9 mouse cellular contexts compared by ENCODE assay signal in the genomic region with DNA sequence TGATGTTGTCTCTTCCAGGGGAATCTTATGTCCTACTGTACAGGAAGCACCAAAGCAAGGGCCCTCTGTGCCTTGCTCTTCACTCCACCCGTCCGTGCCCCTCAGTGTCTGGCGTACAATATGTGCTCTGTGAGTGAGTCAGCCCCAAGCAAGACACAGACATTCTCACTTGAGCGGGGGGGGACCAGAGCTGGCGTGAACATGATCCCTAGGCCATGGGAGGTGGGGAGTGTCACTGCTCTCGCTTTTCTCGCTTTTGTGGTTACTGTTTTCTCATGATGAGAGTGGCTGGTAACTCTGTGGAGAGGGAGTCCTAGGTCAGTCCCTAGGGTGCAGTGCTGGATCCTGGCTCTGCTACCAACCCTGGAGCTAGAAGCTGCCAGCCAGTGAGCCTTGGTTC. TPM values are rescaled to one million over a fixed set of nuclear protein-coding genes. Genes with fewer than 3 reads are reported as not detected.
DNase-seq lines count a peak whose midpoint lies in the region; ATAC-seq and TF ChIP-seq lines count a peak whose summit lies in the region.
"Had no signal": no experiment of that assay in that cellular context is flagged by ENCODE, and none has a peak within 500 bp of the region (broad histone marks: within the 10 kb centered on the region; RNA-seq: fewer than 3 reads in every experiment).

No protein-coding gene starts in this region.

- H3K9ac ChIP-seq in embryonic facial prominence, embryonic 14.5 days (ENCODE audit: low read depth, low read length) = peak overlapping the region; percentile 19
- H3K9ac ChIP-seq: kidney, embryonic 15.5 days had no signal

- peak; percentile 92 for DNase-seq in heart, adult 11 months
- DNase-seq in heart, adult 8-10 months (ENCODE audit: low spot score) = no peak
- DNase-seq in embryonic facial prominence, embryonic 14.5 days (ENCODE audit: low spot score) = no peak
- DNase-seq in spleen, postnatal 4 days (ENCODE audit: low spot score in 2 of 2) = no peak
- no peak for DNase-seq in urinary bladder, postnatal 25 days (ENCODE audit: low spot score)

- 46% methylated on average over 7 of the region's 7 CpGs for WGBS in embryonic facial prominence, embryonic 14.5 days
- WGBS in olfactory bulb, adult 2 months = 21% methylated on average over 7 of the region's 7 CpGs

- TF ChIP-seq POLR2A in olfactory bulb, adult 2 months (IDR thresholded peaks at IDR 0.05; ENCODE audit: insufficient read depth, low read depth, low read length) = no peak

- H3K4me1 ChIP-seq in megakaryocyte, embryonic 14.5 days = peaks cover 87% of the 10 kb centered on the region
- peaks cover 29% of the 10 kb centered on the region for H3K4me1 ChIP-seq in embryonic facial prominence, embryonic 14.5 days (ENCODE audit: control insufficient read depth, insufficient read depth, low read length)
- H3K4me1 ChIP-seq in olfactory bulb, adult 2 months (ENCODE audit: control insufficient read depth, insufficient read depth, low read length) = peaks cover 21% of the 10 kb centered on the region

- peak overlapping the region; percentile 75 for H3K4me3 ChIP-seq in megakaryocyte, embryonic 14.5 days (replicated peaks)
- H3K4me3 ChIP-seq in embryonic facial prominence, embryonic 14.5 days (ENCODE audit: low read depth, low read length) = no peak overlapping the region
- peak overlapping the region; percentile 22 for H3K4me3 ChIP-seq in olfactory bulb, adult 2 months (ENCODE audit: insufficient read depth, low read depth, low read length)
- H3K4me3 ChIP-seq: kidney, embryonic 15.5 days had no signal

- no peaks in the 10 kb centered on the region for H3K27me3 ChIP-seq in megakaryocyte, embryonic 14.5 days (replicated peaks)
- H3K27me3 ChIP-seq in embryonic facial prominence, embryonic 14.5 days (replicated peaks; ENCODE audit: control insufficient read depth, insufficient read depth, low read length) = no peaks in the 10 kb centered on the region

- peak overlapping the region; percentile 4; the same call in 1 of the 2 replicates for H3K27ac ChIP-seq in embryonic facial prominence, embryonic 14.5 days (replicated peaks; ENCODE audit: low read depth, low read length)
- H3K27ac ChIP-seq in olfactory bulb, adult 2 months (ENCODE audit: insufficient read depth, low read depth, low read length) = peak overlapping the region; percentile 80
- H3K27ac ChIP-seq: kidney, embryonic 15.5 days had no signal

- no peak for ATAC-seq in megakaryocyte, adult 5-6 weeks (ENCODE audit: poor library complexity, severe bottlenecking)
- ATAC-seq in embryonic facial prominence, embryonic 14.5 days (ENCODE audit: low read depth) = no peak

- TF ChIP-seq CTCF in olfactory bulb, adult 2 months (IDR thresholded peaks at IDR 0.05; ENCODE audit: insufficient read depth, low read depth, low read length) = no peak

- H3K36me3 ChIP-seq in megakaryocyte, embryonic 14.5 days (replicated peaks; ENCODE audit: low read length) = peaks cover 39% of the 10 kb centered on the region
- H3K36me3 ChIP-seq in embryonic facial prominence, embryonic 14.5 days (ENCODE audit: control insufficient read depth, insufficient read depth, low read length) = no peaks in the 10 kb centered on the region

- peak overlapping the region; percentile 94 for H3K4me2 ChIP-seq in embryonic facial prominence, embryonic 14.5 days (ENCODE audit: low read depth, low read length)
- H3K4me2 ChIP-seq: kidney, embryonic 15.5 days had no signal

- H3K9me3 ChIP-seq in megakaryocyte, embryonic 14.5 days = no peaks in the 10 kb centered on the region
- no peaks in the 10 kb centered on the region for H3K9me3 ChIP-seq in embryonic facial prominence, embryonic 14.5 days (ENCODE audit: control insufficient read depth, low read length)
- H3K9me3 ChIP-seq: kidney, embryonic 15.5 days had no signal

RNA-seq across cellular contexts. Expression of a gene that starts 2.6 kb away (rescaled TPM):
- total RNA-seq in heart, adult 8-10 months (2022) = 10 to 100 TPM; 55.2 to 65.5 (median 61.3) TPM
- 22.5 and 22.9 TPM in 2 replicates for polyA plus RNA-seq in megakaryocyte, embryonic 14.5 days (2012; ENCODE audit: insufficient read depth, low replicate concordance)
- total RNA-seq in megakaryocyte, adult 5-6 weeks (2015) = 42.0 and 48.3 TPM in 2 replicates
- 61.8 and 75.5 TPM in 2 replicates for total RNA-seq in megakaryocyte, adult 5-6 weeks (2017)
- 68.0 and 73.8 TPM in 2 replicates for polyA plus RNA-seq in embryonic facial prominence, embryonic 14.5 days (2014; fragmentation: Nextera tagmentation; extraction: Ambion mirVana)
- polyA plus RNA-seq in olfactory bulb, adult 2 months (2012; ENCODE audit: insufficient read depth, insufficient read length, low replicate concordance, missing spikeins) = not detected in 2 replicates

RNA-seq across cellular contexts. Expression of a gene that starts 24.9 kb away (rescaled TPM):
- total RNA-seq in heart, adult 8-10 months (2022) = 10 to 100 TPM; 48.2 to 55.0 (median 50.3) TPM
- polyA plus RNA-seq in megakaryocyte, embryonic 14.5 days (2012; ENCODE audit: insufficient read depth, low replicate concordance) = 28.4 and 49.7 TPM in 2 replicates
- total RNA-seq in megakaryocyte, adult 5-6 weeks (2015) = 8.0 and 8.4 TPM in 2 replicates
- total RNA-seq in megakaryocyte, adult 5-6 weeks (2017) = 28.3 and 43.5 TPM in 2 replicates
- polyA plus RNA-seq in embryonic facial prominence, embryonic 14.5 days (2014; fragmentation: Nextera tagmentation; extraction: Ambion mirVana) = 47.4 and 47.9 TPM in 2 replicates
- polyA plus RNA-seq in olfactory bulb, adult 2 months (2012; ENCODE audit: insufficient read depth, insufficient read length, low replicate concordance, missing spikeins) = not detected in 2 replicates
